16 mouse cellular contexts compared by ENCODE assay signal in the genomic region with DNA sequence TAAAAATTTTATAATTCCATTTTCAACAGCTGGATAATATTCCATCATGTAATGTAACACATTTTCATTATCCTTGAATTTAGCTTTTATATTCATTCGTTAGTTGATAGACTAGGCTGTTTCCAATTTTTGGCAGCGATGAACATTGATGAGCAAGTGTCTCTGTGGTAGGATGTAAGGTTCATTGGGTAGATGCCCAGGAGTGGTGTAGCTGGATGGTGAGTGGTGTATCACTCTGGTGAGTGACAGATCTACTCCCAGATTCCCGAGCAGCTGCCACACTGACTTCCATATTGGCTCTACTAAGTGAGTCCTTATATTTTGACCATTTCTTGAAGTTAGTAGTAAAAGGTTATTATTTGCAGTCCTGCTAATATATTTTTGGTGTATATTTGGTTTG.
"Had no signal": no experiment of that assay in that cellular context is flagged by ENCODE, and none has a peak within 500 bp of the region (broad histone marks: within the 10 kb centered on the region; RNA-seq: fewer than 3 reads in every experiment).

No protein-coding gene starts in this region.

- H3K4me3 ChIP-seq: megakaryocyte, embryonic 14.5 days; midbrain, embryonic 13.5 days; midbrain, embryonic 15.5 days; neural tube, embryonic 12.5 days had no signal

- H3K9ac ChIP-seq: lung, embryonic 14.5 days; midbrain, embryonic 13.5 days; midbrain, embryonic 15.5 days; neural tube, embryonic 12.5 days had no signal

- H3K4me1 ChIP-seq: megakaryocyte, embryonic 14.5 days; midbrain, embryonic 13.5 days; midbrain, embryonic 15.5 days; neural tube, embryonic 12.5 days had no signal

- H3K4me2 ChIP-seq: lung, embryonic 14.5 days; midbrain, embryonic 11.5 days; midbrain, embryonic 13.5 days; midbrain, embryonic 15.5 days; neural tube, embryonic 12.5 days had no signal

- ATAC-seq: midbrain, embryonic 13.5 days; midbrain, embryonic 15.5 days had no signal

- H3K36me3 ChIP-seq: midbrain, embryonic 13.5 days; midbrain, embryonic 15.5 days; neural tube, embryonic 12.5 days had no signal

- H3K27me3 ChIP-seq: megakaryocyte, embryonic 14.5 days; midbrain, embryonic 13.5 days; midbrain, embryonic 15.5 days; neural tube, embryonic 12.5 days had no signal

- H3K27ac ChIP-seq: midbrain, embryonic 13.5 days; midbrain, embryonic 15.5 days; neural tube, embryonic 12.5 days had no signal

- H3K9me3 ChIP-seq: midbrain, embryonic 13.5 days; midbrain, embryonic 15.5 days; neural tube, embryonic 12.5 days had no signal

- DNase-seq: lung, adult 18-20 months; lung, embryonic 14.5 days; lung, postnatal 10 days; lung, postnatal 4 days; right cerebral cortex, adult 18-20 months; right cerebral cortex, postnatal 25 days; right cerebral cortex, postnatal 4 days; spleen, adult 18-20 months; thymus, adult 18-20 months; thymus, postnatal 25 days; thymus, postnatal 4 days had no signal
